Mouse (Mus musculus) testis, adult 2 months (tissue): ENCODE measurements around the gene Pnma3.
"Not testable (repeated sequence)": the region's sequence is repeated elsewhere in the genome, so short reads cannot be mapped to it uniquely, and the experiment has no call there.

Experiments used
- CTCF ChIP-seq: fragments of 200-500 bp; IDR thresholded peaks from 2 replicates; pipeline ENCODE4 v1.5.1; 2012; ENCODE audit warnings: low read depth, mild to moderate bottlenecking, inconsistent platforms, low read length, moderate library complexity; ENCODE audit not compliant: control insufficient read depth, insufficient read depth, insufficient replicate concordance
- POLR2A ChIP-seq: fragments of 200-500 bp; IDR thresholded peaks from 2 replicates; pipeline ENCODE4 v1.6.1; 2012; ENCODE audit warnings: low read depth, mild to moderate bottlenecking, inconsistent platforms, low read length, moderate library complexity; ENCODE audit not compliant: control insufficient read depth

GRCm38 (mm10) chrX:73096941-73097508, 32.4 kb downstream of the Pnma3 start, which contains the start of gene Xlr3a:
- TF ChIP-seq CTCF, POLR2A: not testable (repeated sequence)
